Mouse (Mus musculus): ENCODE data around the gene Ap1m2. TPM values are rescaled to one million over a fixed set of nuclear protein-coding genes. Genes with fewer than 3 reads are reported as not detected.
"Not testable (repeated sequence)": the region's sequence is repeated elsewhere in the genome, so short reads cannot be mapped to it uniquely, and the experiment has no call there.

The Ap1m2 gene
- polyA plus RNA-seq, 1 experiment from 2014 or later = 0.65 TPM

GRCm38 (mm10) chr9:21283994-21284393 is 28.1 kb downstream of the Ap1m2 start:
- peaks cover 20% of the 10 kb centered on the region for H3K4me1 ChIP-seq
- H3K4me2 ChIP-seq (replicated peaks) = no peak overlapping the region
- no peak for ATAC-seq (ENCODE audit: low FRiP score, low read depth)
- 87% methylated on average over 3 of the region's 3 CpGs for WGBS
- no peaks in the 10 kb centered on the region for H3K9me3 ChIP-seq
- no peak overlapping the region for H3K4me3 ChIP-seq
- no peak overlapping the region for H3K9ac ChIP-seq
- no peaks in the 10 kb centered on the region for H3K27me3 ChIP-seq (replicated peaks)
- no peak overlapping the region for H3K27ac ChIP-seq
- peaks cover 47% of the 10 kb centered on the region for H3K36me3 ChIP-seq

DNA sequence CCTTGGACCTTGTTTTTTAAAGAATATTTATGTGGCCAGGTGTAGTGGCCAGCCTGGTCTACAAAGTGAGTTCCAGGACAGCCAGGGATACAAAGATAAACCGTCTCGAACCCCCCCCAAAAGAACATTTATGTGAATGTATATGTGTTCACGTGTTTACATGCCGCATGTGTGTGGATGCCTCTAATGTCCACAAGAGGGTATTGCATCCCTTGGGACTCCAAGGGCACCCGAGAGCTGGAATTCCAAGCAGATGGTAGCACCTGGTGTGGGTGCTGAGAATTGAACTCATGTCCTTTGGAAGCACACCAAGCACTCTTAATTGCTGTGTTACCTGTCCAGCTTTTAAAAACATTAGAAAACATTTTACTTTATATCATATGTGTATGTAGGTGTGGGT is 28.5 kb downstream of the Ap1m2 start:
- Histone ChIP-seq H3K9me3 (no peaks in the 10 kb centered on the region), H3K36me3 (peaks cover 49% of the 10 kb centered on the region), H3K4me3 (no peak overlapping the region), H3K9ac (no peak overlapping the region), H3K4me1 (peaks cover 16% of the 10 kb centered on the region), H3K27ac (no peak overlapping the region), H3K4me2 (replicated peaks) (no peak overlapping the region), H3K27me3 (replicated peaks) (no peaks in the 10 kb centered on the region)
- no peak for ATAC-seq (ENCODE audit: low FRiP score, low read depth)
- 91% methylated on average over 5 of the region's 5 CpGs for WGBS

DNA sequence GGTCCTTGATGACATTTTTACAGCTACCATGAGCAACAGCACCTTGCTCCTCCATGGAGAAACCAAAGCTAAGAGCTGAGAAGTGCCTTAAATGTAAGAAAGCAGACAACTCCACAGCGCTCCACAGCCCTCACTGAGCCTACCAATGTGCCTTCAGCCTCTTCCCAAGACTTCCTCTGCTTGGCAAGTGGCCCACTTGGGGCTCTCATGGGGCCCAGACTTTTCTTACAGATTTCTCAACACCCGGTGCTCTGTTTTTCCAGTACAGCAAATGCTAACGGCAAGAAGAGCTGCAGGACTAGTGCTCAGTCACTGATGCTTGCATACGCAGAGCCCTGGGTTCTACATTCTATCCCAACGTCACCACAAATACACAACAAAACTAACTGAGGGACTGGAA is 34.4 kb downstream of the Ap1m2 start:
- no peak overlapping the region for H3K4me2 ChIP-seq (replicated peaks)
- no peak for ATAC-seq (ENCODE audit: low FRiP score, low read depth)
- 95% methylated on average over 5 of the region's 5 CpGs for WGBS

DNA sequence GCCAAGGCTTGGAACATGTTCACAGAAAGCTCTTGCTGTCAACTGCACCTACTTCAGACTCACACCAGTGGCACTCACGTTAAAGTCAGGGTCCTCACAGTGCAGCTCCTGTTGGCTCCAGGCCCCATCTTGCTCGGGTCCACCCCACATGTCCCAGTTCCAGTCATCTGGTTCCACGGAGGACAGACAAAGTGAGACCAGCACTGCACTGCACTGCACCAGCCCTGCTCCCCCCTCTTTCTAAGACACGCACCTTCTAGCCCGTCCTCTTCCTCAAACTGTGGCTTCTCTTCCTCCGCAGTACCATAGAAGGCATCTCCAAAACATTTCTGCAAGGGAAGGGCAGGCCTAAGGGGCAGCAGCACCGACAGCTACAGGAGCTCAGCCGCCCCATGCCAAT is 35.8 kb downstream of the Ap1m2 start:
- ATAC-seq (ENCODE audit: low FRiP score, low read depth) = no peak
- 90% methylated on average over 8 of the region's 8 CpGs for WGBS

More for the DNA sequence above, 34.4 kb downstream of the Ap1m2 start:
- H3K36me3 ChIP-seq = peaks cover 84% of the 10 kb centered on the region
- H3K4me3 ChIP-seq = no peak overlapping the region
- H3K27ac ChIP-seq = no peak overlapping the region
- no peaks in the 10 kb centered on the region for H3K4me1 ChIP-seq
- no peaks in the 10 kb centered on the region for H3K9me3 ChIP-seq
- no peak overlapping the region for H3K9ac ChIP-seq
- H3K27me3 ChIP-seq (replicated peaks) = no peaks in the 10 kb centered on the region

GRCm38 (mm10) chr9:21275727-21276126 is 36.4 kb downstream of the Ap1m2 start:
- H3K4me1 ChIP-seq = no peaks in the 10 kb centered on the region
- H3K4me2 ChIP-seq (replicated peaks) = no peak overlapping the region
- no peak overlapping the region for H3K4me3 ChIP-seq
- no peak overlapping the region for H3K27ac ChIP-seq
- no peaks in the 10 kb centered on the region for H3K9me3 ChIP-seq
- ATAC-seq (ENCODE audit: low FRiP score, low read depth) = no peak
- H3K36me3 ChIP-seq = peaks cover 89% of the 10 kb centered on the region
- H3K27me3 ChIP-seq (replicated peaks) = no peaks in the 10 kb centered on the region
- no peak overlapping the region for H3K9ac ChIP-seq
- WGBS = 92% methylated on average over 12 of the region's 12 CpGs

More for the DNA sequence above, 35.8 kb downstream of the Ap1m2 start:
- Histone ChIP-seq H3K9me3 (no peaks in the 10 kb centered on the region), H3K27ac (no peak overlapping the region), H3K4me3 (no peak overlapping the region), H3K4me1 (no peaks in the 10 kb centered on the region), H3K4me2 (replicated peaks) (no peak overlapping the region), H3K9ac (no peak overlapping the region), H3K27me3 (replicated peaks) (no peaks in the 10 kb centered on the region), H3K36me3 (peaks cover 89% of the 10 kb centered on the region)

DNA sequence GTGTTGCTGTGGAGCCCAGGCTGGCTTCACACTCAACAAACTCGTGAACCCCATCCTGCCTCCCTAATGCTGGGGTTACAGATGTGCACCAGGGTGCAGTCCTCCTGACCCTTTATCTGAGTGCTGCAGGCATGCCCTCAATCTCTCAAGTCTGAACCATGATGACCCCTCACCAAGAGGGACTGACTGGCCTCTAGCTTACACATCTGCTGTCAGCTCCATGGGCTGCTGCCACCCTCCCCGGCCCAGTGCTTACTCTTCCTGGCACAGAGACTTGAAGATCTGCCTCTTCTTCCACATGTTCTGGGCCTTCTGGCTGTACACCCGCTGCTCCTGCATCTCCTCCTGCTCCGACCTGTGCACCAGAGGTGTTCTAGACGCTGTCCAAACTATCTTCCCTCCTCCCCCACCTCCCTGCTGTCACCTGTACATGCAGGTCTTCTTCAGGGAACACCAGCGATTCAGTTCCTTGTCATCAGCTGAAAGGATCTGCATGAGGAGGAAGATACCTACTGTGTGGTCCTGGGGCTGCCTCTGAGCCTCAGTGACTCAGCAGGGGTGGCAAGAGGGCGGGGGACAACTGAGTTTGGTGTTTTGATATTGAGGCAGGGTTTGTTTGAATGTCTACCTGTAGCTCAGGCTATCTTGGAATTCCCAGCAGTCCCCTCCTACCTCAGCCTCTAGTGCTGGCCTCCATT is 37.0 kb downstream of the Ap1m2 start:
- 87% methylated on average over 7 of the region's 7 CpGs for WGBS
- Histone ChIP-seq H3K4me1 (no peaks in the 10 kb centered on the region), H3K27me3 (replicated peaks) (no peaks in the 10 kb centered on the region), H3K4me2 (replicated peaks) (no peak overlapping the region), H3K27ac (no peak overlapping the region), H3K4me3 (no peak overlapping the region), H3K9ac (no peak overlapping the region), H3K9me3 (no peaks in the 10 kb centered on the region), H3K36me3 (peaks cover 91% of the 10 kb centered on the region)
- no peak for ATAC-seq (ENCODE audit: low FRiP score, low read depth)

- H3K27ac ChIP-seq = no peak overlapping the region
- 97% methylated on average over 3 of the region's 3 CpGs for WGBS
- H3K4me3 ChIP-seq = no peak overlapping the region
- H3K27me3 ChIP-seq (replicated peaks) = no peaks in the 10 kb centered on the region
- H3K4me2 ChIP-seq (replicated peaks) = no peak overlapping the region
- no peaks in the 10 kb centered on the region for H3K9me3 ChIP-seq
- no peak overlapping the region for H3K9ac ChIP-seq
- H3K36me3 ChIP-seq = peaks cover 90% of the 10 kb centered on the region
- H3K4me1 ChIP-seq = no peaks in the 10 kb centered on the region
- no peak for ATAC-seq (ENCODE audit: low FRiP score, low read depth)
Measured at GRCm38 (mm10) chr9:21274336-21274735, 37.8 kb downstream of the Ap1m2 start.

GRCm38 (mm10) chr9:21273520-21274228 is 38.5 kb downstream of the Ap1m2 start:
- ATAC-seq (ENCODE audit: low FRiP score, low read depth) = no peak
- Histone ChIP-seq H3K36me3 (peaks cover 92% of the 10 kb centered on the region), H3K4me3 (no peak overlapping the region), H3K27me3 (replicated peaks) (no peaks in the 10 kb centered on the region), H3K9ac (no peak overlapping the region), H3K27ac (no peak overlapping the region), H3K4me2 (replicated peaks) (no peak overlapping the region), H3K9me3 (no peaks in the 10 kb centered on the region), H3K4me1 (no peaks in the 10 kb centered on the region)
- WGBS = 89% methylated on average over 7 of the region's 7 CpGs

GRCm38 (mm10) chr9:21273094-21273493 is 39.0 kb downstream of the Ap1m2 start:
- no peak for ATAC-seq (ENCODE audit: low FRiP score, low read depth)
- no peaks in the 10 kb centered on the region for H3K27me3 ChIP-seq (replicated peaks)
- H3K4me3 ChIP-seq = no peak overlapping the region
- 88% methylated on average over 8 of the region's 8 CpGs for WGBS
- H3K4me2 ChIP-seq (replicated peaks) = no peak overlapping the region
- H3K9ac ChIP-seq = no peak overlapping the region
- peaks cover 96% of the 10 kb centered on the region for H3K36me3 ChIP-seq
- no peaks in the 10 kb centered on the region for H3K9me3 ChIP-seq
- H3K4me1 ChIP-seq = no peaks in the 10 kb centered on the region
- H3K27ac ChIP-seq = no peak overlapping the region

DNA sequence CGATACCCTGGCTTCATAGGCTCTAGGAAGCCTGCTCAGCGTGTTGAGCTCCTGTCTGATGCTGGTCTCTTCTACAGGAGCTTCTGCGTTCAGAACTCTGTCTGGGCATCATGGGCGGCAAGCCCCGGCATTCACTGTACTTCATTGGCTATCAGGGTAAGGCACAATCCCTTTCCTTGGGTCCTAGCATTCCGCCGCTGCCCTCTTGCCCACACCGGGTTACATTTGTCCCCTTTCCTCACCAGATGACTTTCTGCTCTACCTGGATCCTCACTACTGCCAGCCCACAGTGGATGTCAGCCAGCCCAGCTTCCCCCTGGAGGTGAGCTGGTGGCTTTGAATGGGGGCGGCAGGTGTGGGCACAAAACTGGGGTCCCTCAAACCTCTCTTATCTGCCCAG is 39.7 kb downstream of the Ap1m2 start:
- 91% methylated on average over 9 of the region's 9 CpGs for WGBS
- Histone ChIP-seq H3K4me2 (replicated peaks) (no peak overlapping the region), H3K9me3 (no peaks in the 10 kb centered on the region), H3K4me3 (no peak overlapping the region), H3K36me3 (peaks cover 90% of the 10 kb centered on the region), H3K9ac (no peak overlapping the region), H3K27me3 (replicated peaks) (no peaks in the 10 kb centered on the region), H3K27ac (no peak overlapping the region), H3K4me1 (no peaks in the 10 kb centered on the region)
- no peak for ATAC-seq (ENCODE audit: low FRiP score, low read depth)

DNA sequence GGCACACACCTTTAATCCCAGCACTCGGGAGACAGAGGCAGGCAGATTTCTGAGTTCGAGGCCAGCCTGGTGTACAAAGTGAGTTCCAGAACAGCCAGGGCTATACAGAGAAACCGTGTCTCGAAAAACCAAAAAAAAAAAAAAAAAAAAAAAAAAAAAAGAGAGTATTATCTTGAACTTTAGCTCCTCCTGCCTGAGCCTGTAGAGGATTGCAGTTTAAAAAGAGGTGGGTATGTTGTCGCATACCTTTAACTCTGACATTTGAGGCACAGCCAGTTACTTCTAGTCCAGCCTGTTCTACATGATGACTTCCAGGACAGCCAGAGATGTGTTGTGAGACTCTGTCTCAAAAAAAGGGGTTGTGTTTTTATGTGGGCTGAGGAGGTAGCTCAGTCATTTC is 42.5 kb downstream of the Ap1m2 start:
- H3K9me3 ChIP-seq; H3K9ac ChIP-seq; H3K27ac ChIP-seq; ATAC-seq (ENCODE audit: low FRiP score, low read depth); H3K4me2 ChIP-seq (replicated peaks); H3K4me3 ChIP-seq; H3K27me3 ChIP-seq (replicated peaks): not testable (repeated sequence)
- peaks cover 17% of the 10 kb centered on the region for H3K4me1 ChIP-seq
- 85% methylated on average over 5 of the region's 5 CpGs for WGBS
- H3K36me3 ChIP-seq = peaks cover 65% of the 10 kb centered on the region

DNA sequence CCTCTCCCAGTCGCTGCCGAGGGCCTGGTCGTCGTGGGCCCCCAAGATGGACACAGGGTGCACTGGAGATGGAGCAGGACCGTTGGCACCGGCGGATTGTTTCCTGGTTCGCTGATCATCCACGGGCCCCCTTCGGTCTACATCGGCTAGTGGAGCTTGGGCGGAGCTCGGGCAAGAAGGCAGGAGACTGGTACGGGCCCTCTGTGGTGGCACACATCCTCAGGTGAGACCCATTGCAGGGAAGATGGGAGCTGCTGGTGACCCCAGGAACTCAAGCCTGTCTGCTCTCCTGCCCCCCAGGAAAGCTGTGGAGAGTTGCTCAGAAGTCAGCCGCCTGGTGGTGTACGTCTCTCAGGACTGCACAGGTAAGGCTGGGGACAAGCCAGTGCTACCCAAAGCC is 43.8 kb downstream of the Ap1m2 start:
- Histone ChIP-seq H3K27ac (no peak overlapping the region), H3K4me2 (replicated peaks) (no peak overlapping the region), H3K9me3 (no peaks in the 10 kb centered on the region), H3K27me3 (replicated peaks) (no peaks in the 10 kb centered on the region), H3K4me3 (no peak overlapping the region), H3K9ac (no peak overlapping the region), H3K36me3 (peaks cover 52% of the 10 kb centered on the region), H3K4me1 (peaks cover 21% of the 10 kb centered on the region)
- 96% methylated on average over 16 of the region's 16 CpGs for WGBS
- ATAC-seq (ENCODE audit: low FRiP score, low read depth) = no peak

- Histone ChIP-seq H3K36me3 (peaks cover 38% of the 10 kb centered on the region), H3K4me2 (replicated peaks) (0 out of 2 replicates have a peak overlapping the region, but pooled peaks have one; percentile 88), H3K27ac (no peak overlapping the region), H3K9ac (no peak overlapping the region), H3K27me3 (replicated peaks) (no peaks in the 10 kb centered on the region), H3K4me1 (peaks cover 21% of the 10 kb centered on the region), H3K9me3 (no peaks in the 10 kb centered on the region), H3K4me3 (no peak overlapping the region)
- WGBS = 94% methylated on average over 5 of the region's 5 CpGs
- no peak for ATAC-seq (ENCODE audit: low FRiP score, low read depth)
Measured at GRCm38 (mm10) chr9:21266889-21267288, 45.2 kb downstream of the Ap1m2 start.

Data from neural tube, embryonic 12.5 days (tissue).